Mouse (Mus musculus) telencephalon, adult 2 months (tissue): ENCODE measurements around the gene Ppp2r5b.

Experiments used
- DNase-seq: peaks from one replicate; pipeline ENCODE4 v3.0.0-alpha.2; 2011; ENCODE audit warnings: low read depth, low spot score

Ppp2r5b gene

DNA sequence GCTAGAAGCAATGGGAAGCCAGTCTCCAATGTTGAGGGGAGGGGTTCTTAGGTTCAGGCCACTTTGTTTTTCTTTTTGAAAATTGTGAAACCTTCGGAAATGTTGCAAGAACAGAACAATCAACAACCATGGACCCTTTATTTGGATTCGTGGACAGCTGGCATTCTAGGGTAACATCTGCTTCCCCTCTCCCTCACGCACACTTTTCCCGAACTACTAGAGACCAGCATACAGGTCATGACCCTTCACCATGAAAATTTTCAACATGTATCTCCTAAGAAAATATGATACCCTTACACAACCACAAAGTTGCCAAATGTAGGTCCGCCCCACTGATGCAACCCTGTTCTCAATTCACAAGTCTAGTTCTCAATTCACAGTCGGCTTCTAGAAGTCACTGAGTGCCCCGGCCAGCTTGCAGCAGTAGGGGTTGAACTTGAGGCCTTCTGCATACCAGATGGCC lies 33.0 kb upstream of the Ppp2r5b start:
- no peak for DNase-seq

GRCm38 (mm10) chr19:6268170-6268528 lies 32.5 kb upstream of the Ppp2r5b start:
- DNase-seq = peak; percentile 58

DNA sequence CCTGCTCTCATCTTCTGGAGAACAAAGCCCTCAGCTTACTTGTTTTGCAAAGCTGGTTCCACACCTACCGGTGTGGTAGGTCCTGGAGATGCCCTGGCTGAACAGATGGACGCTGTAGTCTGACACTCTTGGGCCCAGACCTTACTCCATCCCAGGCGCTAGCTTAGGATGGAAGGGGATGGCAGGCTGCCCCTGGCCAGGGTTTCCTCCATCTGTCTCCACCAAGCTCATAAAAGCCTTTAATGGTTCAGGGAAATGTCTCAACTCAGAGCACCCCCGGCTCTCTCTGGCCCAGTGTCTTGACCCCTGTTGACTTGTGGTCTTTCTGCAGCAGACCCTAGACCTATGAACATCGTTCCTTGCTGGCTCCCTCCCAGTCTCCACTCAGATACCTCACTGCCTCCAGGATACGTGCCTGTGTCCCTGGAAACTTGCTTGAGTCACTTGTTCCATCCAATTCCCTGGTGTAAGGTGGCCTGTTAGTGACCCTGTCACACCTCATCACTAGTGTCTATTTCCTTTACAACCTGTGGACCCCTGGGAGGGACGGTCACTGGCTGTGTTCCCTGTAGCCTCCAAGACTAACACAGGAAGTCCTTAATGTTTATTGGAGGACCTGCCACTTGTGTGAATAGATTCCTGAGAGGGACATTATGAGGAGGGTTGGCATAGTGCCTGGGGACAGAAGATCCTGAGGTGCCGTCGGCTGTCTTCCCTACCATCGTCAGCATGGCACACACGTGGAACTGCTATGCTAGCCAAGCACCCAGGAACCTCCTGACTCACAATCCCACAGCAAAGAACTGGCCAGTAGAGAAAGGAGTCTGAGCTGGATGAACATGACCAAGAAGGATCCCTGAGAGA lies 31.9 kb upstream of the Ppp2r5b start:
- DNase-seq = no peak

GRCm38 (mm10) chr19:6265727-6266182 lies 30.1 kb upstream of the Ppp2r5b start:
- no peak for DNase-seq

- DNase-seq = no peak
Observed at GRCm38 (mm10) chr19:6264945-6265344, 29.3 kb upstream of the Ppp2r5b start.

DNA sequence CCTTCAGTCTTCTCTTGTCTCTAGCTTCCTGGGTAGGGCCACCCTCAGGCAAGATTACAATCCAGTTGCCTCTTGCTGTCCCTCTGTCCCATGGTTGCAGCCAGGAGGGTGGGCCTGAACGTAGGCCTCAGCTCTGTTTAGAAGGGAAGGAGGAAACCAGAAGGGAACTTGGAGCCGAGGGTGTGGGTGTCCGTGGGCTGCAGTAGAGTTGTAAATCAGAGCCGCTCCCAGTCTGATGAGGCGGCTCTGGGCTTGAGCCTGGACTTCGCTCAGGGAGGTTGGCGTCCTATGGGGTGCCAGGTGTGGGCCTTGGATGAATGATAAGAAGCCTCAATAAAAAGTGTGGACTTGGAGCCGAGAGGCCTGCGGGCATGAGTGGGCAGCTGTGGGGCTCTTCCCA lies 28.5 kb upstream of the Ppp2r5b start:
- no peak for DNase-seq

- DNase-seq = no peak
Observed at GRCm38 (mm10) chr19:6262839-6263433, 27.3 kb upstream of the Ppp2r5b start.

- no peak for DNase-seq
Observed at GRCm38 (mm10) chr19:6262222-6262621, 26.6 kb upstream of the Ppp2r5b start.

DNA sequence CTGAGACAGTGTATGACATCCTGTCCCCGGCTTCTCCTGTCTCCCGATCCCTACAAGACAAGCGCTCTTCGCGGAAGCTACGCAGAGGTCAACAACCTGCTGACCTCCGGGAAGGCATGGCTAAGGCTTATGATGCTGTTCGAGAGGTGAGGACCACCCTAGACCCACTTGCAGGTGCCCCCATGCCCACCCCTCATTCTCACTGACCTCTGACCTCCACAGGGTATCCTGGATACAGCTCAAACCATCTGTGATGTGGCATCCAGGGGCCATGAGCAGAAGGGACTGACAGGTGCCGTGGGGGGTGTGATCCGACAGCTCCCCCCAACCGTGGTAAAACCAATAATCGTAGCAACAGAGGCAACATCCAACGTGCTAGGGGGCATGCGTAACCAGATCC lies 25.7 kb upstream of the Ppp2r5b start:
- no peak for DNase-seq

GRCm38 (mm10) chr19:6260946-6261345 lies 25.3 kb upstream of the Ppp2r5b start:
- DNase-seq = no peak

- DNase-seq = no peak
Observed at GRCm38 (mm10) chr19:6260428-6260827, 24.8 kb upstream of the Ppp2r5b start.

GRCm38 (mm10) chr19:6253021-6253420 lies 17.3 kb upstream of the Ppp2r5b start:
- DNase-seq = no peak

DNA sequence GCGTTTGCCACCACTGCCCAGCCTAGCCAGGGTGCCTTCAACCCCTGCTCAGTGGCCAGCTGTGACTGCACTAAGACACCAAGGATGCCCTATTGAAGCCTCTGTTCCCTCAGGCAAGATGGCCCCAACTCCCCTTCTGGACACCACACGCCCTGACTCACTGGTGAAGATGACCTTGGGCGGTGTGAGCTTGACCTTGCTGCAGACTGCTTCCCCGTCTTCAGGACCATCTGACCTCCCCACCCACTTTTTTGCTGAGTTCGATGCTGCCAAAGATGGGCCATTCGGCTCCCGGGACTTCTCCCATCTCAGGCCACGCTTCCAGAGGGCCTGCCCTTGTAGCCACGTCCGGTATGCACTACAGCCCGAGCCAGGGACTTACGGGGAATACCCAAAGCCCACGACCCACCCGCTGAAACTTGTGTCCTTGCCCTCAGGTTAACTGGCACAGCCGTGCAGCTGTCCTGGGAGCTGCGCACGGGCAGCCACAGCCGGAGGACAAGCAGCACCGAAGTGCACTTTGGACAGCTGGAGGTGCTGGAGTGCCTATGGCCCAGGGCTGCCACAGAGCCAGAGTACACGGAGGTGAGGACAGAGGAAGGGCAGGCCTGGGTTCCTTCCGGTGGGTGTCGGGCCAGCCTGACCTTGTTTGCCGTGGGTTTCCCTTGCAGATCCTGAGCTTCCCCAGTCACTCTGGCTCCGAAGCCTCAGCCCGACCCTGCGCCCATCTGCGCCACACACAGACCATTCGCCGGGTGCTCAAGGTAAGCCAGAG lies 12.0 kb upstream of the Ppp2r5b start:
- DNase-seq = no peak

DNA sequence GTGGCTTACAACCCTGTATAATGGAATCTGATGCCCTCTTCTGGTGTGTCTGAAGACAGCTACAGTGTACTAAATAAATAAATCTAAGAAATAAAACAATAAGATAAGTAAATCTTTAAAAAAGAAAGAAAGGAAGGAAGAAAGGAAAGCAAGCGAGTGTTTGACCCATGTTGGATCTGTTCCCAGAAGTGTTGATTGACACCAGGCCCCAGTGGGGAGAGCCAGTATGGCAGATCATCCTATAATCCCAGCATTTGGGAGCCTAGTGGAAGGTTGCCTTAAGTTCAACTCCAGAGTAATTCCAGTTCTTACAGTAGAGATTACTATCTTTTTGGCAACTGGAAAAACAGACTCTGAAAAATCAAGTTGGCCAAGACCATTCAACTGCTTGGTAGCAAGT lies 10.1 kb upstream of the Ppp2r5b start:
- no peak for DNase-seq

- no peak for DNase-seq
Observed at GRCm38 (mm10) chr19:6243226-6243625, 7.6 kb upstream of the Ppp2r5b start.

GRCm38 (mm10) chr19:6242281-6242680 lies 6.6 kb upstream of the Ppp2r5b start:
- DNase-seq = no peak

- DNase-seq = peak; percentile 99
Observed at GRCm38 (mm10) chr19:6241274-6242107, 5.8 kb upstream of the Ppp2r5b start, which contains the start of gene Atg2a. Gene Atg2a (plus strand): TSS chr19:6241668.

GRCm38 (mm10) chr19:6240725-6241124 lies 5.1 kb upstream of the Ppp2r5b start:
- no peak for DNase-seq

GRCm38 (mm10) chr19:6240136-6240535 lies 4.5 kb upstream of the Ppp2r5b start:
- no peak for DNase-seq

DNA sequence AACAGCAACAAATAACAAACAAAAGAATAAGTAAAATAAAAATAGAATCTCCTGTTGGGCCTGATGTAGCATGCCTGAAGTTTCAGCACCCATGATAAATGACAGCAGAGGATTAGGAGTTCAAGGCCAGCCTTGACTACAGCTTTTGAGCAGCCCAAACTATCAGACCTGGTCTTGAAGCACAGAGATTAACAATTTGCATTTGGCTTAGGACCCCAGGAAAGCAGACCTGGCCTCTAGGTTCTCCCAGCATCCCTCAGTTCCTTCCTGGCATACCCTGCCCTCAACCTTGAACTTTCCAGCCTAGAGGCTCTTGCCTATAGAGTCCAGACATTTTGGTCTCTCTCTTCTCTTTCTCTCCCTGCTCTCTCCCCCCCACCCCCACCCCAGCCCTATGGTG lies 3.1 kb upstream of the Ppp2r5b start:
- DNase-seq = no peak

GRCm38 (mm10) chr19:6236842-6237241 lies 1.2 kb upstream of the Ppp2r5b start:
- no peak for DNase-seq
